ENCODE assay signal across 9 mouse cellular contexts in genomic region chr3:132701368-132701767, GRCm38 (mm10). TPM values are rescaled to one million over a fixed set of nuclear protein-coding genes. Genes with fewer than 3 reads are reported as not detected.
DNase-seq lines count a peak whose midpoint lies in the region; ATAC-seq and TF ChIP-seq lines count a peak whose summit lies in the region.
"Had no signal": no experiment of that assay in that cellular context is flagged by ENCODE, and none has a peak within 500 bp of the region (broad histone marks: within the 10 kb centered on the region; RNA-seq: fewer than 3 reads in every experiment).

No protein-coding gene starts in this region.

- no peaks in the 10 kb centered on the region; the same call in 1 of the 2 replicates for H3K4me1 ChIP-seq in kidney, adult 2 months (ENCODE audit: control insufficient read depth, insufficient read depth, low read length)
- H3K4me1 ChIP-seq: heart, embryonic 15.5 days; limb, embryonic 12.5 days had no signal

- H3K27me3 ChIP-seq in kidney, adult 2 months (replicated peaks; ENCODE audit: control insufficient read depth, insufficient read depth, low read length): no peaks in the 10 kb centered on the region
- H3K27me3 ChIP-seq: heart, embryonic 15.5 days; limb, embryonic 12.5 days had no signal

- WGBS in kidney, adult 2 months: 74% methylated on average over 3 of the region's 3 CpGs

- peak; percentile 82 for ATAC-seq in granulocyte monocyte progenitor cell, adult 5-6 weeks (replicated peaks; ENCODE audit: poor library complexity, severe bottlenecking)
- ATAC-seq in monocyte, adult 5-6 weeks (replicated peaks; ENCODE audit: insufficient number of reproducible peaks, low FRiP score, low TSS enrichment, poor library complexity, severe bottlenecking): no peak

- peak; percentile 20 for DNase-seq in kidney, adult 2 months
- DNase-seq in kidney, postnatal 4 days: no peak
- DNase-seq in 416B (ENCODE audit: low read depth) (peak; percentile 64), ES-CJ7 (ENCODE audit: low read depth, low spot score) (peak; percentile 21)
- no peak for DNase-seq in testis, postnatal 10 days (ENCODE audit: low spot score)

- H3K27ac ChIP-seq in kidney, adult 2 months (ENCODE audit: insufficient read depth, low read depth, low read length): no peak overlapping the region
- H3K27ac ChIP-seq: heart, embryonic 15.5 days; limb, embryonic 12.5 days had no signal

- H3K4me3 ChIP-seq in kidney, adult 2 months (ENCODE audit: insufficient read depth, low read depth, low read length): no peak overlapping the region
- H3K4me3 ChIP-seq: heart, embryonic 15.5 days; limb, embryonic 12.5 days had no signal

- H3K36me3 ChIP-seq in kidney, adult 2 months (ENCODE audit: control insufficient read depth, insufficient read depth, low read length): peaks cover 2% of the 10 kb centered on the region

- TF ChIP-seq POLR2A in kidney, adult 2 months (IDR thresholded peaks at IDR 0.05; ENCODE audit: low read depth, low read length): no peak

- TF ChIP-seq CTCF in kidney, adult 2 months (conservative IDR thresholded peaks at IDR 0.05; ENCODE audit: insufficient read depth, insufficient read length, low read depth, low read length): 0 out of 2 replicates have a peak, but pooled peaks have one; percentile 12

RNA-seq across cellular contexts. Expression of gene Aimp1, which starts 17.2 kb away (rescaled TPM):
- polyA plus RNA-seq in kidney, adult 2 months (2012; rRNA removed): 11.1 and 18.0 TPM in 2 replicates
- 95.7 and 109 TPM in 2 replicates for total RNA-seq in granulocyte monocyte progenitor cell, adult 5-6 weeks (2014; fragmentation: Nextera tagmentation)
- total RNA-seq in granulocyte monocyte progenitor cell, adult 5-6 weeks (2017): 133 and 140 TPM in 2 replicates
- total RNA-seq in monocyte, adult 5-6 weeks (2017): 81.9 to 113 TPM (median 96.3 TPM) in 3 replicates

RNA-seq across cellular contexts. Expression of gene Tbck, which starts 17.4 kb away (rescaled TPM):
- 7.6 and 8.4 TPM in 2 replicates for polyA plus RNA-seq in kidney, adult 2 months (2012; rRNA removed)
- total RNA-seq in granulocyte monocyte progenitor cell, adult 5-6 weeks (2014; fragmentation: Nextera tagmentation): 17.8 and 19.9 TPM in 2 replicates
- 14.4 and 16.9 TPM in 2 replicates for total RNA-seq in granulocyte monocyte progenitor cell, adult 5-6 weeks (2017)
- 18.7 to 33.3 TPM (median 19.9 TPM) in 3 replicates for total RNA-seq in monocyte, adult 5-6 weeks (2017)

Comparison
In these comparisons a context has a peak if more than half of its experiments do, and no peak if none do; other contexts are left out.
1. DNase-seq: peak in kidney, adult 2 months (single experiment), 416B (single experiment) and ES-CJ7 (single experiment); none in kidney, postnatal 4 days (0 of 2) and testis, postnatal 10 days (single experiment).